Comparison of ENCODE assay signal across 9 mouse cellular contexts in the genomic region with DNA sequence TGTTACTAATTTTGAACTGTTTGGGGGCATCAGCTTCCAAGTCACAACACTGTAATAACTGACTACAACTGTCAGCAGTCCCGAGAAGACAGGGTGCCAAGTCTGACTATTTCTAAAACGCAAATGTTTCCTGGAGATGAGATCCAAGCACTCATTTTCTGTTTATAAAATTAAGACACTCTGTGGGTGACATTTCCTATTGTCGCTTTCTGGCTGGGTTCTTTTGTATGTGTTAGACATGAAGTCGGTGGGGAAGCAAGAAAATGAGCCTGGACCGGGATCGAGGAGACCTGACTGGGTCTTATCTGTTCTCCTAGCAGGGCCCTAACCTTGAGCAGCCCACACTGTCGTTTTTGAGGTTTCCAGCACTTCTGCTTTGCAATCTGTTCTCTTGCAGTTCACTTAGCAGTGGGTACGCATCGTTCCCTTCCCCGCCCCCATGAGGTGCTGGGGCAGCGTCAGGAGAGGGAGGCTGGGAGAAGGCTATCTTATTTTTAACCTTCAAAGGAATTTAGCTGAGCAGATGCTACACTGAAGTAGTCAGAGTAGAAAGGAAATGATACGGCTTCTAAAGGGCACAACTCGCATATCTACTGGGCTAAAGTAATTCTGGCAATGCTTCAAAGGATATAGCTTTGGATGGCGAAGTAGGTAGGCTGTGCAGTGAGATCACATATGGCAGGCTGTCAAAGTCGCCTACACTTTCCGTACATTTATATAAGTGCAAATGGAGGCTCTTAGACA.
DNase-seq lines count a peak whose midpoint lies in the region; ATAC-seq and TF ChIP-seq lines count a peak whose summit lies in the region.
"Had no signal": no experiment of that assay in that cellular context is flagged by ENCODE, and none has a peak within 500 bp of the region (broad histone marks: within the 10 kb centered on the region; RNA-seq: fewer than 3 reads in every experiment).

No protein-coding gene starts in this region.

- H3K27me3 ChIP-seq in lung, embryonic 14.5 days (ENCODE audit: insufficient read depth, low read length) = peaks cover 7% of the 10 kb centered on the region; the same call in 1 of the 2 replicates
- H3K27me3 ChIP-seq in intestine, postnatal 0 days (replicated peaks; ENCODE audit: control insufficient read depth, insufficient read depth, low read length) = no peaks in the 10 kb centered on the region
- H3K27me3 ChIP-seq: midbrain, embryonic 13.5 days had no signal

- H3K4me2 ChIP-seq in lung, embryonic 14.5 days = no peak overlapping the region
- no peak overlapping the region for H3K4me2 ChIP-seq in intestine, postnatal 0 days (replicated peaks; ENCODE audit: low read depth)
- H3K4me2 ChIP-seq: midbrain, embryonic 13.5 days had no signal

- no peaks in the 10 kb centered on the region for H3K36me3 ChIP-seq in lung, embryonic 14.5 days (ENCODE audit: insufficient read depth)
- H3K36me3 ChIP-seq in intestine, postnatal 0 days (ENCODE audit: control insufficient read depth, insufficient read depth) = no peaks in the 10 kb centered on the region
- H3K36me3 ChIP-seq: midbrain, embryonic 13.5 days had no signal

- H3K4me1 ChIP-seq in lung, embryonic 14.5 days (ENCODE audit: insufficient read depth) = no peaks in the 10 kb centered on the region
- no peaks in the 10 kb centered on the region for H3K4me1 ChIP-seq in intestine, postnatal 0 days (replicated peaks; ENCODE audit: control insufficient read depth, insufficient read depth, low read length)

- TF ChIP-seq CTCF in lung, embryonic 14.5 days (IDR thresholded peaks at IDR 0.05; ENCODE audit: low read depth) = no peak
- TF ChIP-seq CTCF in layer of hippocampus, adult 2 months (conservative IDR thresholded peaks at IDR 0.05) = no peak
- no peak for TF ChIP-seq CTCF in intestine, postnatal 0 days (IDR thresholded peaks at IDR 0.05; ENCODE audit: low read depth)

- no peak for ATAC-seq in lung, embryonic 14.5 days (ENCODE audit: insufficient read depth)
- no peak for ATAC-seq in intestine, postnatal 0 days
- ATAC-seq: midbrain, embryonic 13.5 days had no signal

- no peak overlapping the region for H3K27ac ChIP-seq in lung, embryonic 14.5 days (ENCODE audit: low read depth)
- peak overlapping the region; percentile 71 for H3K27ac ChIP-seq in layer of hippocampus, adult 2 months
- no peak overlapping the region for H3K27ac ChIP-seq in intestine, postnatal 0 days (ENCODE audit: low read depth, low read length)
- H3K27ac ChIP-seq: midbrain, embryonic 13.5 days had no signal

- peak; percentile 38 to 48 for DNase-seq in cerebellum, postnatal 10 days
- no peak for DNase-seq in cerebellum, adult 11-12 months
- DNase-seq in lung, embryonic 14.5 days = peak; percentile 29
- DNase-seq in lung, postnatal 14 days = no peak
- peak in 1 of 2 experiments; percentile 33 for DNase-seq in layer of hippocampus, adult 2 months (ENCODE audit: low spot score in 2 of 2)
- DNase-seq in right cerebral cortex, postnatal 36 days (ENCODE audit: low spot score in 2 of 2) = peak; percentile 66 to 68
- no peak for DNase-seq in gastrocnemius, postnatal 4 days (ENCODE audit: low spot score in 2 of 2)

- no peak overlapping the region for H3K4me3 ChIP-seq in lung, embryonic 14.5 days (ENCODE audit: low read depth, low read length)
- peak overlapping the region; percentile 8 for H3K4me3 ChIP-seq in layer of hippocampus, adult 2 months
- H3K4me3 ChIP-seq in intestine, postnatal 0 days (ENCODE audit: low read depth, low read length) = no peak overlapping the region
- H3K4me3 ChIP-seq: midbrain, embryonic 13.5 days had no signal

- no peak overlapping the region for H3K9ac ChIP-seq in lung, embryonic 14.5 days
- H3K9ac ChIP-seq in intestine, postnatal 0 days (ENCODE audit: low read depth, low read length) = no peak overlapping the region
- H3K9ac ChIP-seq: midbrain, embryonic 13.5 days had no signal

- WGBS in lung, embryonic 14.5 days = 32% methylated on average over 16 of the region's 16 CpGs
- WGBS in intestine, postnatal 0 days = 64% methylated on average over 16 of the region's 16 CpGs

- H3K9me3 ChIP-seq in lung, embryonic 14.5 days (ENCODE audit: low read depth, low read length) = no peaks in the 10 kb centered on the region
- H3K9me3 ChIP-seq in intestine, postnatal 0 days (ENCODE audit: control insufficient read depth) = no peaks in the 10 kb centered on the region
- H3K9me3 ChIP-seq: midbrain, embryonic 13.5 days had no signal

Comparison
In these comparisons a context has a peak if more than half of its experiments do, and no peak if none do; other contexts are left out.
1. DNase-seq: peak in cerebellum, postnatal 10 days (2 of 2), lung, embryonic 14.5 days (single experiment) and right cerebral cortex, postnatal 36 days (2 of 2); none in cerebellum, adult 11-12 months (single experiment), lung, postnatal 14 days (single experiment) and gastrocnemius, postnatal 4 days (0 of 2).